Mouse (Mus musculus) adrenal gland, adult 2 months (tissue): ENCODE results near the gene Fam114a1. TPM values are rescaled to one million over a fixed set of nuclear protein-coding genes. Genes with fewer than 3 reads are reported as not detected.

Experiments
- DNase-seq: peaks from one replicate; pipeline ENCODE4 v3.0.0; 2021
- polyA plus RNA-seq: library from polyadenylated mRNA; depleted of rRNA; stranded (reverse); fragments of >200 nt; gene quantifications from 2 replicates; pipeline ENCODE4 v1.2.3, GENCODE M21; 2012
- total RNA-seq, 2 experiments: library from RNA; stranded (reverse); gene quantifications; 2 replicates each; pipeline ENCODE4 v1.2.3; 2021

The Fam114a1 gene
- total and polyA plus RNA-seq, 3 experiments, result 4.6 to 31.7 (median 30.3) TPM

DNA sequence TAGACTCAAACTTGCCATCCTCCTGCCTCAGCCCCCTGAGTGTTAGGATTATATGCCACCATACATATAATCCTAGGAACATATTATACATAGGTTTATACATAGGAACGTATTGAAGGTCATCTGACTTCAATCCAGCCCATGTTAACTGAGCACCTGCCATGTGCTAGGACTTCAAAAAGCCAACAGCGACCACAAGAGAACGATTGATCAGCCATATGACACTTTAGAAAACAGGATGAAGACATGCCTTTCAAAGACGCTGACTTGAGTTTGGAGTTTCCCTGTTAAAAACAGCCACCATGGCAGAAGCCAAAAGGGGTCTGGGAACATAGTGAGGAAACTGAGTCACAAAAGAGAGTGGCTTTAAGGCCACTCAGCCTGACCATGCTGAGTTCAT, 35.4 kb downstream of the Fam114a1 start:
- no peak for DNase-seq

GRCm38 (mm10) chr5:65006011-65006491, 36.2 kb downstream of the Fam114a1 start:
- peak; percentile 76 for DNase-seq

- DNase-seq, result no peak
Observed at GRCm38 (mm10) chr5:65011901-65012573, 42.2 kb downstream of the Fam114a1 start.

DNA sequence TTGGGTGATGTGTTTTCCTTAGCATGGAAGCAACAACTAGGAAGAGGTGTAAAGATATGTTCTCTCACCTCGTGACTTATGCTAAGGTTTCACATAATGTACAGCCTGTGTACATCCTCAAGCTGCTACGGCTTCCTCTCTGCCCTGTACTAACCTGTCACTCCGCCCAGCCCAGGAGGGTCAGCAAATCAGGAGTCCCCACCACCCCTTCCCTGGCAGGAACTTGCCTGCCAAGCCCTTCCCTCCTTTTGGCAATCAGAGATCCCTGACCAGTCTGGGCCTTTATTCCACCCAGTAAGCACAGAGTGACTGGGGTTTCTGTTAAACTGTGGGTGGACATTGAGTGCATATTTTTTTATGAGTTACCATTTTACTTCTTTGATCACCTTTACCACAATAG, 45.6 kb downstream of the Fam114a1 start:
- no peak for DNase-seq

- DNase-seq, result no peak
Observed at GRCm38 (mm10) chr5:65019109-65019508, 49.2 kb downstream of the Fam114a1 start.

GRCm38 (mm10) chr5:65019823-65020222, 50.0 kb downstream of the Fam114a1 start:
- peak; percentile 82 for DNase-seq

- DNase-seq, result no peak
Observed at GRCm38 (mm10) chr5:65022006-65022405, 52.1 kb downstream of the Fam114a1 start.

GRCm38 (mm10) chr5:65024641-65025040, 54.8 kb downstream of the Fam114a1 start:
- DNase-seq, result no peak

GRCm38 (mm10) chr5:65025916-65026315, 56.0 kb downstream of the Fam114a1 start:
- no peak for DNase-seq

DNA sequence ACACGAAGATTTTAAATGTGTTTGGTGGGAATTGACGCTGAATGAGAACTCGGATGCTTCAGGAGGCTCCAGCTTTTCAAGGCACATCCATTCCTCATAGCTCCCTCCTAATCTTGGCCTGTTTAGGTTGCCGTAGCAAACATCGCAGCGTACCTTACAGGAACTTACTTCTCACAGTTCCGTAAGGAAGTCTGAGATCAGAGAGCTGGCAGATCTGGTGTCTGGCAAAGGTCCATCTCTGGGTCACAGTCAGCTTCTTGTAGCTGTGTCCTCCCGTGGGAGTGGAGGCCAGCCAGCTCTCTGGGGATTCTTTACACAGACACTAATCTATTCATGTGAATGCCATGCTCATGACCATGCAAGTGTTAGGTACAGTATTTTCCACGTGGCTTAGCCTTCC, 56.9 kb downstream of the Fam114a1 start:
- DNase-seq, result peak; percentile 68

GRCm38 (mm10) chr5:65028019-65028418, 58.1 kb downstream of the Fam114a1 start:
- peak; percentile 67 for DNase-seq

- DNase-seq, result no peak
Observed at GRCm38 (mm10) chr5:65036597-65036996, 66.7 kb downstream of the Fam114a1 start.

- no peak for DNase-seq
Observed at GRCm38 (mm10) chr5:65038305-65038704, 68.4 kb downstream of the Fam114a1 start.

GRCm38 (mm10) chr5:65038811-65039571, 69.1 kb downstream of the Fam114a1 start:
- DNase-seq, result peak; percentile 78

DNA sequence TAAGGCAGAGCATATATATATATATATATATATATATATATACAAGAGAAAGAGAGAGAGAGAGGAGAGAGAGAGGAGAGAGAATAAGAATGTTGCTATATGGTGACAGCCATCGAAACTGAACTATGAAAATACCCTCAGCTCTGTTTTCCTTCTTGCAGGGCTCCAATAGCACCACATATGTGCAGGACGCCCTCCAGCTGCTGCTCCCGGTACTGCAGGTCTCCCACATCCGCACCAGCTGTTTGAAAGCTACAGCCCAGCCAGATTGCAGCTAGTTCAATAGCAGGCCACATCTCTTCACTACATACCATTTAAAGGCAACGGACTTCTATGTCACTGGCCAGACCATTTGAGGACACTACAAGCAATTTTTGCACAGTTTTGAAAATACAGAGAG, 70.6 kb downstream of the Fam114a1 start:
- no peak for DNase-seq

GRCm38 (mm10) chr5:65043407-65043895, 73.6 kb downstream of the Fam114a1 start:
- peak; percentile 70 for DNase-seq

GRCm38 (mm10) chr5:65045642-65046370, 75.9 kb downstream of the Fam114a1 start:
- DNase-seq, result peak; percentile 80

- DNase-seq, result no peak
Observed at GRCm38 (mm10) chr5:65046442-65047284, 76.8 kb downstream of the Fam114a1 start.

DNA sequence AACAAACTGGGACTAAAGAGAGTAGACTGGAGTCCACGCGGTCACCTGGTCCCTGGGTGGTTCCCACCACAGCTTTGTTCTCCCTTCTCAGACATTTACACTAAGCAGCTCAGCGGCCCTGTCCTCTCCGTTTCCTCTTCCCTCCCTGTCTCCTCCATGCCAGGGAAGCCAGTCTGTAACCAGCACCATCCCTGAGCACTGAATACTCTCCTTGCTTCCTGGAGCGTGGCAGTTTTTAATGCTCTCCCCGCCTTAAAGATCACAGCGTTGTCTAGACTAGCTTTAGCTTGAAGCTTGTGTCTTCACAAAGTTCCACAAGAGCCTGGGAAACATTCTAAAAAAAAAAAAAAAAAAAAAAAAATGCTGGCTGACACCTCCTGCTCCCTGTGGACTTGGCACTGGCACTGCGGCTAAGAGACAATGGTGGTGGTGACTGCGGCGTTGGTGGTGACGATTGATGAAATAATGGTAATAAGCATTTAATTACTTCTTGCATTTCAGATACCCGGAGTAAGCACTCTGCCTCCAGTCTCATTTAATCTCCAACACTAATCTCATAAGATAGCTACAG, 77.5 kb downstream of the Fam114a1 start:
- DNase-seq, result no peak

DNA sequence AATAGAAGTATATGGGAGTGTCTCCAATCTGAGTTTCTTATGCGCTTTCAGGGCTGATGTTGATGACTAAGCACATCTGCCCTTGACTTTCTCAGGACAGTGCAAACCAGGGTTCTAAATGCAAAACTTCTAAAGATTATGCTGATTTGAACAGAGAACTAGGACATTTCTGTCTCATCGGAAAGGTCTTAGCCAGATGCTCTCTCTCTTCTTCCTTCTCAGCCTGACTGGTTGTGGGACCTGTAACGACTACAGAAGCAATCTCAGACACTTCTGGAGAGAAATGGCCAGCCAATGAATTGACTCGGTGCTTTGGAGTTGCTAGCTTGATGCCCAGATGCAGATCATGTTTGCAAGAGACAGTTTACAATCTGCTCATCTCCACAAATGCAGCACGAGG, 80.0 kb downstream of the Fam114a1 start:
- DNase-seq, result peak; percentile 54

GRCm38 (mm10) chr5:65051513-65051912, 81.6 kb downstream of the Fam114a1 start:
- DNase-seq, result no peak
